Mouse (Mus musculus) right cerebral cortex, postnatal 25 days (tissue): ENCODE measurements around the gene Zscan4-ps3.
"Not testable (repeated sequence)": the region's sequence is repeated elsewhere in the genome, so short reads cannot be mapped to it uniquely, and the experiment has no call there.

ENCODE experiments used
- DNase-seq: peaks from one replicate; pipeline ENCODE4 v3.0.0; 2022

Zscan4-ps3 gene

GRCm38 (mm10) chr7:11609008-11609407 lies at the start of gene Zscan4-ps3:
Gene Zscan4-ps3, plus strand, starts transcription at chr7:11609308.
- not testable (repeated sequence) for DNase-seq

DNA sequence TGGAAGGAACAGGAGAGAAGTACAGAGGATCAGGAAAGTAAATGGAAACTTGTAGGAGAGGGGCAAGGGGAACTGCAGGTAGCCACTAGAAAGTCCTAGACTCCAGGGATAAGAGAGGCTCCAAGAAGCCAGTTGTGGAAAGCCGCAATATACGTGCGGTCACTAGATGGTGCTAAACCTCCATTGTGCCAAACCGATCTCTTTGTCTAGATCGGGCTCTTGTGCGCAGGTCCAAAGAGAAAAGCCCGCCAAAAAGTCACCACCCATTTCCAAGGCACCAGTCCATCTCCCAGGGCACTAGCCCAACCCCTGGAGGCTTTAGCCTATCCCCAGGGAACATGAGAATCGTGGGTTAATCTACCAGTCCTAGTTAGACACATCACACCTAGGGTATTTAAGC lies 8.0 kb downstream of the Zscan4-ps3 start:
- DNase-seq, result not testable (repeated sequence)
